Mouse (Mus musculus) hindbrain, embryonic 15.5 days (tissue): ENCODE data around the gene Lrrc46. TPM values are rescaled to one million over a fixed set of nuclear protein-coding genes. Genes with fewer than 3 reads are reported as not detected.
A peak's percentile ranks its signal among the peaks of the same experiment; 100 is the strongest.

ENCODE experiments used
- ATAC-seq: fragments of 200-750 bp; cut with Nextera tagmentation; 2 replicates; pipeline ENCODE4 v1.8.0; 2017; ENCODE audit warnings: low read depth, moderate number of reproducible peaks, moderate TSS enrichment; ENCODE audit not compliant: low FRiP score
- H3K27ac ChIP-seq: fragments of 300-500 bp; sonication (generic); replicated peaks from 2 replicates; pipeline ENCODE4 v1.5.1; 2015; ENCODE audit warnings: mild to moderate bottlenecking, inconsistent platforms
- H3K27me3 ChIP-seq: fragments of 300-500 bp; sonication (generic); 2 replicates; pipeline ENCODE4 v1.6.1; 2015; ENCODE audit warnings: control low read depth, inconsistent platforms
- H3K36me3 ChIP-seq: fragments of 300-500 bp; sonication (generic); 2 replicates; pipeline ENCODE4 v1.6.1; 2015; ENCODE audit warnings: control low read depth, inconsistent platforms
- H3K4me1 ChIP-seq: fragments of 300-500 bp; sonication (generic); replicated peaks from 2 replicates; pipeline ENCODE4 v1.6.1; 2015; ENCODE audit warnings: control low read depth, inconsistent platforms
- H3K4me2 ChIP-seq: fragments of 300-500 bp; sonication (generic); 2 replicates; pipeline ENCODE4 v1.6.1; 2015; ENCODE audit warnings: moderate library complexity, mild to moderate bottlenecking, inconsistent platforms
- H3K4me3 ChIP-seq: fragments of 300-500 bp; sonication (generic); 2 replicates; pipeline ENCODE4 v1.5.1; 2015; ENCODE audit warnings: mild to moderate bottlenecking, inconsistent platforms
- H3K9ac ChIP-seq: fragments of 300-500 bp; sonication (generic); 2 replicates; pipeline ENCODE4 v1.6.1; 2015; ENCODE audit warnings: inconsistent platforms
- H3K9me3 ChIP-seq: fragments of 300-500 bp; sonication (generic); 2 replicates; pipeline ENCODE4 v1.6.1; 2016; ENCODE audit warnings: control low read depth, inconsistent platforms
- WGBS: fragments of 180-500 bp; shearing (Covaris S2); methylation state at CpG from one replicate; pipeline ENCODE4 v1.1.7; 2015; 5-methylcytosine and 5-hydroxymethylcytosine counted together
- polyA plus RNA-seq: library from polyadenylated mRNA; unstranded; fragments of >200 nt; fragmentation: Nextera tagmentation; extraction: Ambion mirVana; gene quantifications from 2 replicates; pipeline ENCODE4 v1.2.1, GENCODE M21; 2015

The Lrrc46 gene
- polyA plus RNA-seq, 1 experiment from 2014 or later: 3.6 TPM

GRCm38 (mm10) chr11:97045861-97046260 is 4.7 kb upstream of the Lrrc46 start:
- H3K27me3 ChIP-seq: no peaks in the 10 kb centered on the region
- WGBS: 81% methylated on average over 7 of the region's 7 CpGs
- H3K27ac ChIP-seq: no peak overlapping the region
- H3K9me3 ChIP-seq: no peaks in the 10 kb centered on the region
- peaks cover 19% of the 10 kb centered on the region for H3K4me1 ChIP-seq
- H3K9ac ChIP-seq: no peak overlapping the region
- no peak overlapping the region for H3K4me3 ChIP-seq
- H3K36me3 ChIP-seq: peaks cover 13% of the 10 kb centered on the region; the same call in 1 of the 2 replicates
- ATAC-seq: no peak
- no peak overlapping the region for H3K4me2 ChIP-seq

- H3K36me3 ChIP-seq: peaks cover 13% of the 10 kb centered on the region; the same call in 1 of the 2 replicates
- ATAC-seq: no peak
- WGBS: 93% methylated on average over 8 of the region's 8 CpGs
These were observed 3.7 kb upstream of the Lrrc46 start for GRCm38 (mm10) chr11:97044902-97045301.

GRCm38 (mm10) chr11:97040301-97041021 is 746 bp downstream of the Lrrc46 start:
- peaks cover 16% of the 10 kb centered on the region for H3K4me1 ChIP-seq
- H3K9ac ChIP-seq: 0 out of 2 replicates have a peak overlapping the region, but pooled peaks have one; percentile 54
- H3K27ac ChIP-seq: peak overlapping the region; percentile 72; the same call in 1 of the 2 replicates
- no peak for ATAC-seq
- WGBS: 49% methylated on average over 12 of the region's 12 CpGs
- no peaks in the 10 kb centered on the region for H3K27me3 ChIP-seq
- peaks cover 6% of the 10 kb centered on the region; the same call in 1 of the 2 replicates for H3K36me3 ChIP-seq
- peak overlapping the region; percentile 89 for H3K4me2 ChIP-seq
- H3K9me3 ChIP-seq: no peaks in the 10 kb centered on the region
- H3K4me3 ChIP-seq: peak overlapping the region; percentile 96

More at GRCm38 (mm10) chr11:97044902-97045301, 3.7 kb upstream of the Lrrc46 start:
- Histone ChIP-seq H3K4me2 (no peak overlapping the region), H3K9me3 (no peaks in the 10 kb centered on the region), H3K9ac (no peak overlapping the region), H3K27me3 (no peaks in the 10 kb centered on the region), H3K27ac (no peak overlapping the region), H3K4me1 (peaks cover 16% of the 10 kb centered on the region), H3K4me3 (no peak overlapping the region)

- no peaks in the 10 kb centered on the region; the same call in 1 of the 2 replicates for H3K36me3 ChIP-seq
- no peak for ATAC-seq
- H3K4me1 ChIP-seq: peaks cover 16% of the 10 kb centered on the region
- no peak overlapping the region for H3K4me3 ChIP-seq
- no peak overlapping the region for H3K27ac ChIP-seq
- H3K9me3 ChIP-seq: no peaks in the 10 kb centered on the region
- no peak overlapping the region for H3K9ac ChIP-seq
- no peak overlapping the region for H3K4me2 ChIP-seq
- WGBS: 69% methylated on average over 7 of the region's 7 CpGs
- H3K27me3 ChIP-seq: no peaks in the 10 kb centered on the region
These were observed 2.3 kb downstream of the Lrrc46 start for GRCm38 (mm10) chr11:97038881-97039280.

- Histone ChIP-seq H3K27ac (no peak overlapping the region), H3K9me3 (no peaks in the 10 kb centered on the region), H3K4me2 (no peak overlapping the region), H3K4me1 (peaks cover 6% of the 10 kb centered on the region), H3K9ac (no peak overlapping the region), H3K27me3 (no peaks in the 10 kb centered on the region), H3K4me3 (no peak overlapping the region), H3K36me3 (no peaks in the 10 kb centered on the region)
- no peak for ATAC-seq
- WGBS: 81% methylated on average over 5 of the region's 5 CpGs
These were observed 5.1 kb downstream of the Lrrc46 start for GRCm38 (mm10) chr11:97036141-97036540.

- Histone ChIP-seq H3K4me3 (no peak overlapping the region), H3K4me1 (peaks cover 14% of the 10 kb centered on the region), H3K36me3 (no peaks in the 10 kb centered on the region), H3K27ac (no peak overlapping the region), H3K9ac (no peak overlapping the region), H3K4me2 (no peak overlapping the region), H3K27me3 (no peaks in the 10 kb centered on the region), H3K9me3 (no peaks in the 10 kb centered on the region)
- 92% methylated on average over 4 of the region's 4 CpGs for WGBS
- no peak for ATAC-seq
These were observed 7.4 kb downstream of the Lrrc46 start for GRCm38 (mm10) chr11:97033781-97034180.

- no peaks in the 10 kb centered on the region for H3K9me3 ChIP-seq
- H3K27ac ChIP-seq: no peak overlapping the region
- 0 out of 2 replicates have a peak, but pooled peaks cover 2% of the 10 kb centered on the region for H3K27me3 ChIP-seq
- no peak overlapping the region for H3K4me2 ChIP-seq
- no peak overlapping the region for H3K9ac ChIP-seq
- H3K4me1 ChIP-seq: peaks cover 14% of the 10 kb centered on the region
- 92% methylated on average over 4 of the region's 4 CpGs for WGBS
- H3K4me3 ChIP-seq: no peak overlapping the region
- H3K36me3 ChIP-seq: no peaks in the 10 kb centered on the region
- ATAC-seq: no peak
These were observed 8.7 kb downstream of the Lrrc46 start for GRCm38 (mm10) chr11:97032499-97032898.

DNA sequence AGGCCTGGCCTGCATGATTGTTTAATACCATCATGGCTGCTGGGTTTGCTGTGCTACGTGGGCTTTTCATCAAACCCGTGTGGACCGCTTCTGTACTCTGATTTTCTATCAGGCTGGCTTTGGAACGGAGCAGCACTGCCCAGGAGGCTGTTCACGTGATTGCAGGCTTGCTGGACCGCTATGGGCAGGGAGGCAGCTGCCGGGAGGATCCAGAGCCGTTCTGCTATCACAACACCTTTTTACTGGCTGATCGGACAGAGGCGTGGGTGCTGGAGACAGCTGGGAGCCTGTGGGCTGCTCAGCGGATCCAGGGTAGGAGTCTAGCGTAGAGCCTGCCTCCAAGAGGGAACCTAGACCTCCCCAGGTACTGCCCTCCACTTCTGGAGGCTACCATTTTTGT is 9.2 kb downstream of the Lrrc46 start:
- no peak overlapping the region for H3K4me2 ChIP-seq
- H3K27me3 ChIP-seq: 0 out of 2 replicates have a peak, but pooled peaks cover 2% of the 10 kb centered on the region
- WGBS: 85% methylated on average over 12 of the region's 12 CpGs
- no peak overlapping the region for H3K9ac ChIP-seq
- H3K4me3 ChIP-seq: no peak overlapping the region
- H3K9me3 ChIP-seq: no peaks in the 10 kb centered on the region
- H3K27ac ChIP-seq: no peak overlapping the region
- peaks cover 14% of the 10 kb centered on the region for H3K4me1 ChIP-seq
- H3K36me3 ChIP-seq: no peaks in the 10 kb centered on the region
- no peak for ATAC-seq

DNA sequence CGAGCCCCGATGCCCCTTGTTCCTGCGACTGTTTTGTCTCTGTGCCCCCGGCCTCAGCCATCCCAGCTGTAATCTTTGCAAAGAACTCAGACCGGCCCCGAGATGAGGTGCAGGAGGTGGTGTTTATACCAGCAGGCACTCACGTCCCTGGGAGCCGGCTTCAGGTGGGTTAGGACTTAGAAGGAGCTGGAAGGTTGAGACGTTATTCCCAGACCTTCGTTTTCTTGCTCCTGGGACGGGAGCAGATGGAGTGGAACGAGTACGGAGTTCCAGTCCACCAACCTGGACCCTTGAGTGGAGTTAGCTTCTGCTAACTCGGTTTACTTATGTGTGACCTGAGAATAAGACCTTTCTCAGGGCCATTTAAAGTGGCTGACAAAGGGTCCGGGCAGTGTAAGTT is 10.8 kb downstream of the Lrrc46 start:
- 21% methylated on average over 15 of the region's 15 CpGs for WGBS
- H3K27me3 ChIP-seq: 0 out of 2 replicates have a peak, but pooled peaks cover 5% of the 10 kb centered on the region
- no peaks in the 10 kb centered on the region for H3K9me3 ChIP-seq
- no peak for ATAC-seq
- H3K36me3 ChIP-seq: no peaks in the 10 kb centered on the region
- peak overlapping the region; percentile 84 for H3K9ac ChIP-seq
- H3K4me2 ChIP-seq: peak overlapping the region; percentile 96
- peak overlapping the region; percentile 82 for H3K4me3 ChIP-seq
- peak overlapping the region; percentile 88 for H3K27ac ChIP-seq
- H3K4me1 ChIP-seq: peaks cover 19% of the 10 kb centered on the region

DNA sequence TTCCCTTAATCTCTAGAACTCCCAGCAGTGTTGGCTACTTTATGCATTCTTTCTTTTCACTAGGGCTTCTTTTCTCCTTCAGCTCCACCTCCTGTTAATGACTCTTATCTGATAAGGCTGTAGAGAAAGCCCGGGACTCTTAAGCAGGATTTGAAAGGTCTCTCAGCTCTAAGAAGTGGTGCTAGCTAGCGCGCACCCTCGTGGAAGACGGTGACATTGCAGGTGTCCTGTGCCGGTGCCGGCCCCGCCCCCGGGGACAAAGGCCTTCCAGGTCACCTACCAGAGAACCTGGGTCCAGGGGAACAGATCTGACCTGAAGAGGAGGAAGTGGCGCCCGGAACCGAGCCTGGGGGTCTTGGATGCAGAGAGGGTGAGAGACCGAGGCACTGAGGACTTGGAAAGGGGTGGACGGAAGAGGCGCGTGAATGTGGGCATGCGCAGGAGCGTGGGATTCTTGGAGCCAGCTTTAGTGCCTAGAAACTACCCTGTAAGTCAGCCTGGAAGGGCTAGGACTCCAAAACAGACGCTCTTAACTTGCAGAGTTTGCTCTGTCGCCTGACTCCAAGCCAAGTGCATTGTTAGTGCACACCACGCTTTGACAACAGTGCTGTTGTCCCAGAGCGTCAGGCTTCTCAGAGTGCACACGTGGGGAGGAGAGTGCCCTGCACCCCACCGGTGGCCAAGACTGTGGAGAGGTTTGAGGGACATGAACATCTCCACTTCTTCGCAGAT is 11.4 kb downstream of the Lrrc46 start, which contains the start of gene Scrn2:
Gene Scrn2 (plus strand): TSS at position 253 of the 732 bp plus-strand sequence.
- ATAC-seq: peak; percentile 88
- Histone ChIP-seq H3K9ac (peak within 1 kb of the TSS; percentile 84), H3K4me3 (peak within 1 kb of the TSS; percentile 82), H3K27me3 (peaks cover 11% of the 10 kb centered on the region; the same call in 1 of the 2 replicates), H3K27ac (peak within 1 kb of the TSS; percentile 88), H3K4me2 (peak within 1 kb of the TSS; percentile 96), H3K36me3 (no peaks in the 10 kb centered on the region), H3K4me1 (peaks cover 19% of the 10 kb centered on the region), H3K9me3 (no peaks in the 10 kb centered on the region)
- 1% methylated on average over 25 of the region's 25 CpGs for WGBS

DNA sequence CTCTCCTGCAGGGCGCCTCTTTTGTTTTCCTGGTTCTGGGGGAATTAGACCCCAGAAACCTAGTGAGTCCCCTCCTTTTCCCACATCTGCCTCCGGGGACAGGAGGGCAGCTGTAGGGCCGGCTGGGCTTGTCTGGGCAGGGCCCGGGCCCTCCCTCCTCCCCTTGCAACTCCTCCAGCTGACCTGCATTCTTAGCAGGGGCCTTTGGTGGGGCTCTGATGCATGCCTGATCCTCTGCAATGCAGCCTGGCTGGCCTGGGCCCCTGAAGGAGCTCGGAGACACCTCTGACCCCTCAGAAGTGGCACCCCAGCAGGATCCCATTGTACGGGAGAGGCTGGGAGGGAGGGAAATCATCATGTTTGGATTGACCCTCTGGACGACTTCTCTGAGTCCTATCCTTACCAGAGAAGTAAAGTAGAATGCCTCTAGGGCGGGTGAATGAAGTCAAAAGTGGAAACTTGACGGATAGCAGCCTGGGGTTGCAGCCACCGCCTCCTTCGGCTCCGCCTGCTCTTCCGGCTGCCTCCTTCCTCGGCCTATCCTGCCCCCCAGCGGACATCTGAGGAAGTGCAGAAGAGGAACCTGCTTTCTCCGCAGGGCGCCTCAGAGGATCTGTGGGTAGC is 15.4 kb downstream of the Lrrc46 start:
- H3K27ac ChIP-seq: no peak overlapping the region
- 0 out of 2 replicates have a peak overlapping the region, but pooled peaks have one; percentile 10 for H3K9ac ChIP-seq
- peak; percentile 43; the same call in 1 of the 2 replicates for ATAC-seq
- peak overlapping the region; percentile 23 for H3K4me3 ChIP-seq
- H3K4me2 ChIP-seq: peak overlapping the region; percentile 51
- H3K4me1 ChIP-seq: peaks cover 33% of the 10 kb centered on the region
- 2% methylated on average over 16 of the region's 17 CpGs for WGBS
- H3K36me3 ChIP-seq: no peaks in the 10 kb centered on the region
- no peaks in the 10 kb centered on the region for H3K9me3 ChIP-seq
- H3K27me3 ChIP-seq: peaks cover 50% of the 10 kb centered on the region
